ENCODE assay signal across 8 mouse cellular contexts in the genomic region with DNA sequence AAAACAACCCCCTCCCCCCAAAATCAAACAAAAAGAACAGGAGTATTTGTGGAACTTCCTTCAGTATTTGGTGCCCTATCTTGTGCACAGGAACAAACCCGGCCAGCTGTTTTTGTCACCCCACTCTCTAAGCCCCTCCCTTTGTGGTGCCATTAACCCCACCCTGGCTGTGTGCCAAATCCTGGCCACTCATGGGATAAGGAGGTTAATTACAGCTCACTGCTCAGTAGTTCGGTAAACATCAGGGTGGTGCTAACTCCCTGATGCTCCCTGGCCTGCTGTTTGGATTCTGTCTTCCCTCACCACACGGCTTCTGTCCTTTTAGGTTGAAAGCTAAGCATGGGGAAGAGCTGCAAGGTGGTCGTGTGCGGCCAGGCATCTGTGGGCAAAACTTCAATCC. TPM values are rescaled to one million over a fixed set of nuclear protein-coding genes. Genes with fewer than 3 reads are reported as not detected.
DNase-seq lines count a peak whose midpoint lies in the region; ATAC-seq lines count a peak whose summit lies in the region.

No protein-coding gene starts in this region.

- no peaks in the 10 kb centered on the region for H3K9me3 ChIP-seq in hindbrain, embryonic 13.5 days
- H3K9me3 ChIP-seq in limb, embryonic 15.5 days = no peaks in the 10 kb centered on the region

- H3K9ac ChIP-seq in hindbrain, embryonic 13.5 days = peak overlapping the region; percentile 53
- H3K9ac ChIP-seq in limb, embryonic 15.5 days = 0 out of 2 replicates have a peak overlapping the region, but pooled peaks have one; percentile 64

- peak overlapping the region; percentile 33 for H3K4me3 ChIP-seq in brown adipose tissue, adult 24 weeks (ENCODE audit: insufficient read depth, low read depth, low read length)
- H3K4me3 ChIP-seq in hindbrain, embryonic 13.5 days = peak overlapping the region; percentile 81
- H3K4me3 ChIP-seq in limb, embryonic 15.5 days = peak overlapping the region; percentile 68

- intact Hi-C loops in left cerebral cortex, postnatal 25 days (cut with DNase I) = no loop called here

- peaks cover 10% of the 10 kb centered on the region; the same call in 1 of the 2 replicates for H3K4me1 ChIP-seq in brown adipose tissue, adult 24 weeks (ENCODE audit: control insufficient read depth, insufficient read depth, insufficient read length, low read length)
- H3K4me1 ChIP-seq in hindbrain, embryonic 13.5 days (replicated peaks) = peaks cover 41% of the 10 kb centered on the region
- H3K4me1 ChIP-seq in limb, embryonic 15.5 days = peaks cover 25% of the 10 kb centered on the region

- WGBS in hindbrain, embryonic 13.5 days = 64% methylated on average over 5 of the region's 5 CpGs
- 36% methylated on average over 5 of the region's 5 CpGs for WGBS in limb, embryonic 15.5 days

- ATAC-seq in hindbrain, embryonic 13.5 days (ENCODE audit: low FRiP score) = no peak
- no peak for ATAC-seq in limb, embryonic 15.5 days (ENCODE audit: insufficient number of reproducible peaks, low FRiP score, low TSS enrichment, low read depth)

- H3K27me3 ChIP-seq in hindbrain, embryonic 13.5 days = no peaks in the 10 kb centered on the region
- H3K27me3 ChIP-seq in limb, embryonic 15.5 days = no peaks in the 10 kb centered on the region

- H3K27ac ChIP-seq in brown adipose tissue, adult 24 weeks (replicated peaks; ENCODE audit: low read depth, low read length) = peak overlapping the region; percentile 67
- peak overlapping the region; percentile 23; the same call in 1 of the 2 replicates for H3K27ac ChIP-seq in hindbrain, embryonic 13.5 days
- peak overlapping the region; percentile 8; the same call in 1 of the 2 replicates for H3K27ac ChIP-seq in limb, embryonic 15.5 days

- H3K36me3 ChIP-seq in hindbrain, embryonic 13.5 days = peaks cover 32% of the 10 kb centered on the region
- peaks cover 32% of the 10 kb centered on the region for H3K36me3 ChIP-seq in limb, embryonic 15.5 days

- H3K4me2 ChIP-seq in hindbrain, embryonic 13.5 days = peak overlapping the region; percentile 73
- H3K4me2 ChIP-seq in limb, embryonic 15.5 days = peak overlapping the region; percentile 40

- DNase-seq in adrenal gland, postnatal 25 days = peak; percentile 55
- no peak for DNase-seq in adrenal gland, postnatal 4 days (ENCODE audit: low spot score in 2 of 2)
- peak; percentile 36 to 85 for DNase-seq in monocyte, adult 2 months (ENCODE audit: low read depth in 1 of 2, low spot score in 2 of 2)
- no peak for DNase-seq in frontal cortex, postnatal 10 days (ENCODE audit: low spot score in 2 of 2)
- DNase-seq in left cerebral cortex, postnatal 25 days (ENCODE audit: low spot score in 2 of 2) = no peak

RNA-seq across cellular contexts. Expression of a gene that starts 3.9 kb away (rescaled TPM):
- total RNA-seq in adrenal gland, postnatal 25 days (2021) = 237 and 251 TPM in 2 replicates
- 100 to 1,000 TPM; 296 to 306 TPM for total RNA-seq in adrenal gland, postnatal 4 days (2021)
- 246 and 295 TPM in 2 replicates for polyA plus RNA-seq in brown adipose tissue, adult 24 weeks (2012; ENCODE audit: insufficient read depth, insufficient read length, missing spikeins)
- polyA plus RNA-seq in hindbrain, embryonic 13.5 days (2015; fragmentation: Nextera tagmentation; extraction: Ambion mirVana) = 308 and 315 TPM in 2 replicates
- 218 and 227 TPM in 2 replicates for polyA plus RNA-seq in limb, embryonic 15.5 days (2015; fragmentation: Nextera tagmentation; extraction: Ambion mirVana)
- total RNA-seq in left cerebral cortex, postnatal 25 days (2021) = 100 to 1,000 TPM; 231 to 258 TPM

RNA-seq across cellular contexts. Expression of a gene that starts 4.8 kb away (rescaled TPM):
- total RNA-seq in adrenal gland, postnatal 25 days (2021) = 40.3 and 46.8 TPM in 2 replicates
- 10 to 100 TPM; 49.5 to 50.0 TPM for total RNA-seq in adrenal gland, postnatal 4 days (2021)
- 32.0 and 37.6 TPM in 2 replicates for polyA plus RNA-seq in brown adipose tissue, adult 24 weeks (2012; ENCODE audit: insufficient read depth, insufficient read length, missing spikeins)
- polyA plus RNA-seq in hindbrain, embryonic 13.5 days (2015; fragmentation: Nextera tagmentation; extraction: Ambion mirVana) = 110 and 115 TPM in 2 replicates
- 73.7 and 77.9 TPM in 2 replicates for polyA plus RNA-seq in limb, embryonic 15.5 days (2015; fragmentation: Nextera tagmentation; extraction: Ambion mirVana)
- total RNA-seq in left cerebral cortex, postnatal 25 days (2021) = 10 to 100 TPM; 13.7 to 14.7 TPM

RNA-seq across cellular contexts. Expression of a gene that starts 49.2 kb away (rescaled TPM):
- 35.4 and 57.8 TPM in 2 replicates for total RNA-seq in adrenal gland, postnatal 25 days (2021)
- 10 to 100 TPM; 49.5 to 51.3 TPM for total RNA-seq in adrenal gland, postnatal 4 days (2021)
- 7.7 and 8.4 TPM in 2 replicates for polyA plus RNA-seq in brown adipose tissue, adult 24 weeks (2012; ENCODE audit: insufficient read depth, insufficient read length, missing spikeins)
- polyA plus RNA-seq in hindbrain, embryonic 13.5 days (2015; fragmentation: Nextera tagmentation; extraction: Ambion mirVana) = 34.5 and 37.0 TPM in 2 replicates
- polyA plus RNA-seq in limb, embryonic 15.5 days (2015; fragmentation: Nextera tagmentation; extraction: Ambion mirVana) = 25.1 and 30.5 TPM in 2 replicates
- 100 to 1,000 TPM; 207 to 230 TPM for total RNA-seq in left cerebral cortex, postnatal 25 days (2021)

Comparison
In these comparisons a context has a peak if more than half of its experiments do, and no peak if none do; other contexts are left out.
1. DNase-seq: peak in adrenal gland, postnatal 25 days (single experiment) and monocyte, adult 2 months (2 of 2); none in adrenal gland, postnatal 4 days (0 of 2), frontal cortex, postnatal 10 days (0 of 2) and left cerebral cortex, postnatal 25 days (0 of 2).
2. H3K27ac ChIP-seq: peak in every context shown above with its lines; median percentile 67 in brown adipose tissue, adult 24 weeks; 23 in hindbrain, embryonic 13.5 days; 8 in limb, embryonic 15.5 days.
3. Peak in every context shown above with its lines, with median percentiles within 50 percentile points of each other: H3K4me3 ChIP-seq.